Mouse (Mus musculus) G1E (cell line): ENCODE results near the gene Pde8b. TPM values are rescaled to one million over a fixed set of nuclear protein-coding genes. Genes with fewer than 3 reads are reported as not detected.

Experiments used
- ATAC-seq: 2 replicates; pipeline ENCODE4 v1.8.0; 2016; ENCODE audit warnings: mild to moderate bottlenecking; ENCODE audit not compliant: insufficient number of reproducible peaks, poor library complexity, low FRiP score, severe bottlenecking; ENCODE audit errors: extremely low read depth
- DNase-seq: peaks from one replicate; pipeline ENCODE4 v3.0.0; 2012; ENCODE audit warnings: low spot score
- H3K27me3 ChIP-seq: 2 replicates; pipeline ENCODE4 v1.6.1; 2012; ENCODE audit warnings: mild to moderate bottlenecking, low read length, inconsistent platforms; ENCODE audit not compliant: insufficient read depth
- H3K36me3 ChIP-seq: replicated peaks from 2 replicates; pipeline ENCODE3; 2012; ENCODE audit warnings: mild to moderate bottlenecking, inconsistent platforms
- H3K4me1 ChIP-seq: 2 replicates; pipeline ENCODE4 v1.6.1; 2012; ENCODE audit warnings: low read depth, low read length, inconsistent platforms, mixed read lengths; ENCODE audit not compliant: insufficient read depth
- H3K4me3 ChIP-seq: 2 replicates; pipeline ENCODE4 v1.5.1; 2012; ENCODE audit warnings: low read depth, mild to moderate bottlenecking, inconsistent platforms, low read length, moderate library complexity, mixed read lengths
- H3K9me3 ChIP-seq: replicated peaks from 2 replicates; pipeline ENCODE4 v1.6.1; 2012; ENCODE audit warnings: inconsistent platforms
- CTCF ChIP-seq: IDR thresholded peaks from 2 replicates; pipeline ENCODE4 v1.5.1; 2012; ENCODE audit warnings: low read depth, low read length, inconsistent platforms, mixed read lengths
- GATA1 ChIP-seq: IDR thresholded peaks from 2 replicates; pipeline ENCODE4 v1.6.1; 2012; ENCODE audit warnings: borderline replicate concordance, low read length, inconsistent platforms, mixed read lengths
- GATA2 ChIP-seq: IDR thresholded peaks from 2 replicates; pipeline ENCODE4 v1.6.1; 2012; ENCODE audit warnings: low read depth, low read length, inconsistent platforms, borderline replicate concordance
- POLR2AphosphoS5 ChIP-seq: IDR thresholded peaks from 2 replicates; pipeline ENCODE4 v1.6.1; 2012; ENCODE audit warnings: low read depth, low read length, inconsistent platforms; ENCODE audit not compliant: insufficient replicate concordance
- TAL1 ChIP-seq: conservative IDR thresholded peaks from 2 replicates; pipeline ENCODE4 v1.6.1; 2012; ENCODE audit warnings: low read depth, low read length, inconsistent platforms, mixed read lengths
- polyA plus RNA-seq: library from polyadenylated mRNA; stranded (reverse); fragments of >175 nt; gene quantifications from 2 replicates; pipeline ENCODE4 v1.2.3, GENCODE M21; 2012
- total RNA-seq, 2 experiments: library from RNA; stranded (forward) in 1 of 2; stranded (reverse) in 1 of 2; fragments of 200-1000 nt in 1 of 2; fragments of >200 nt in 1 of 2; fragmentation: Nextera tagmentation in 1 of 2; gene quantifications; 2 replicates each; pipeline ENCODE4 v1.2.3; 2014 to 2017

Gene Pde8b
- total and polyA plus RNA-seq, 3 experiments, result 0.22 TPM; not detected in 2

- H3K27me3 ChIP-seq, result peaks cover 27% of the 10 kb centered on the region
- no peaks in the 10 kb centered on the region for H3K36me3 ChIP-seq
- TF ChIP-seq TAL1, result no peak
- TF ChIP-seq GATA1, result no peak
- no peak for TF ChIP-seq GATA2
- TF ChIP-seq CTCF, result no peak
- TF ChIP-seq POLR2AphosphoS5, result no peak
- no peak for ATAC-seq
- no peak overlapping the region for H3K4me3 ChIP-seq
- no peaks in the 10 kb centered on the region for H3K4me1 ChIP-seq
- DNase-seq, result no peak
- no peaks in the 10 kb centered on the region for H3K9me3 ChIP-seq
These were observed 158.3 kb downstream of the Pde8b start for GRCm38 (mm10) chr13:95091546-95092445.

DNA sequence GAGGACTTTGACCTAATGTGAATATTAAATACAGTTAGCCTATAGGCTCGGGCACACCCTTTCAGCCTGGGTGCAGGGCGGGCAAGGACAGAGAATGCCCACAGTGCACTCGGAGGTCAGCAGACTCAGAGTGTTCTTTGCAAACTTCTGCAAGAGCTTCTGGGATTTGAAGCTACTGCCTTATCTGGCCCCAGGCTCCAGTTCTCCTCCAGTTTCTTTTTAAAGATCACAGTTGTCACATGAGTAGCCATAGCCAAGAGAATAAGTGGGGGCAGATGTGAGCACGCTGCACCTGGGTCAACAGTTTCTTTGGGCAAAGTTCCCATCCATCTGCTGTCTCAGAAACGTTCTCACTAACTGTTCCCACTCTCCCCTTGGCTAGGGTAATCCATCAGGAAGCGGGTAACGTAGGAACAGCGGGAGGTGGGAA is 162.8 kb downstream of the Pde8b start:
- H3K4me1 ChIP-seq, result no peaks in the 10 kb centered on the region
- TF ChIP-seq POLR2AphosphoS5 (no peak), GATA1 (no peak), TAL1 (no peak), CTCF (no peak), GATA2 (no peak)
- DNase-seq (no peak), ATAC-seq (no peak)
- peaks cover 28% of the 10 kb centered on the region for H3K27me3 ChIP-seq
- no peaks in the 10 kb centered on the region for H3K9me3 ChIP-seq
- H3K36me3 ChIP-seq, result no peaks in the 10 kb centered on the region
- no peak overlapping the region for H3K4me3 ChIP-seq

DNA sequence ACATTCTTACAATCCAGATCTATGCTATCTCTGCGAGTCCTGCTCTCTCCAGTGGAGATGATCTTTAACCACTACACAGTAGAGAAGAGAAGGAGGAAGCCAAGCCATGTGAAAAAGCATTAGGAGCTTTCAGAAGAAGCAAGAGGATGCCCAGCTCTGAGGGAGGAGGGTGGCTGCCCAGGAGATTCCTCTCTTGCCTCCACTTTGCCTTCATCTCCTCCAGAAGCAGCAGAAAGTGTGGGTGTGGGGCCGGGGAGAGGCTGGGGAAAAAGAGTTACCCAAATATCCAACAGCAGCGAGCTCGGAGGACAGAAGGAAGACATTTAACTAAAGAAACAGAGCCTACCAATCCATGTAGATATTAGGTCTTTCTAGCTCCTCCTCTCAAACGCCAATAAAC is 164.1 kb downstream of the Pde8b start:
- Histone ChIP-seq H3K36me3 (no peaks in the 10 kb centered on the region), H3K27me3 (peaks cover 22% of the 10 kb centered on the region), H3K4me1 (no peaks in the 10 kb centered on the region), H3K4me3 (no peak overlapping the region), H3K9me3 (no peaks in the 10 kb centered on the region)
- DNase-seq (no peak), ATAC-seq (no peak)
- TF ChIP-seq GATA1 (no peak), GATA2 (no peak), CTCF (no peak), POLR2AphosphoS5 (no peak), TAL1 (no peak)

GRCm38 (mm10) chr13:95082611-95083010 is 167.5 kb downstream of the Pde8b start:
- H3K4me3 ChIP-seq, result no peak overlapping the region
- H3K4me1 ChIP-seq, result no peaks in the 10 kb centered on the region
- H3K9me3 ChIP-seq, result no peaks in the 10 kb centered on the region
- ATAC-seq (no peak), DNase-seq (no peak)
- H3K36me3 ChIP-seq, result no peaks in the 10 kb centered on the region
- TF ChIP-seq GATA2, result no peak
- H3K27me3 ChIP-seq, result peaks cover 20% of the 10 kb centered on the region

DNA sequence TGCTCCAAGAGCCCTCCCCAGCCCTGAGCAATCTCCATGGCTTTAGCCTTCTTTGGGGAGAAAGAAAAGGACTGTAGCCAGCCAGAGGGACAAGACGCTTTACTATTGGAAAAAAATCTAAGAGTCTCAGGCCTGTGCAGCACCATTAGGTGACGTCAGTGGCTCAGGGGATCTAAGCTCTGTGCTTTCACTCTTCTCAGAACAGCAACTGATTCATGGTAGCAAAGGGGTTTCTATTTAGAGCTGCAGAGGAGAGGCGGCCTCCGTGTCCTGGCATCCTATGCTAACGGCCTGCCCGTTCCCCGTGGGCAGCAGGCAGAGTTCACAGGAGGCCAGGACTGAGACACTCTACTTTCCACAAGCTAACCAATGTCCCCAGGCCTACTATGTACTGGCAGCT is 169.1 kb downstream of the Pde8b start:
- no peak for TF ChIP-seq CTCF
- TF ChIP-seq GATA1, result no peak
- TF ChIP-seq GATA2, result no peak
- TF ChIP-seq POLR2AphosphoS5, result no peak
- no peak for TF ChIP-seq TAL1
- Histone ChIP-seq H3K36me3 (no peaks in the 10 kb centered on the region), H3K4me3 (no peak overlapping the region), H3K27me3 (peaks cover 19% of the 10 kb centered on the region), H3K4me1 (no peaks in the 10 kb centered on the region), H3K9me3 (no peaks in the 10 kb centered on the region)
- DNase-seq, result no peak
- ATAC-seq, result no peak

DNA sequence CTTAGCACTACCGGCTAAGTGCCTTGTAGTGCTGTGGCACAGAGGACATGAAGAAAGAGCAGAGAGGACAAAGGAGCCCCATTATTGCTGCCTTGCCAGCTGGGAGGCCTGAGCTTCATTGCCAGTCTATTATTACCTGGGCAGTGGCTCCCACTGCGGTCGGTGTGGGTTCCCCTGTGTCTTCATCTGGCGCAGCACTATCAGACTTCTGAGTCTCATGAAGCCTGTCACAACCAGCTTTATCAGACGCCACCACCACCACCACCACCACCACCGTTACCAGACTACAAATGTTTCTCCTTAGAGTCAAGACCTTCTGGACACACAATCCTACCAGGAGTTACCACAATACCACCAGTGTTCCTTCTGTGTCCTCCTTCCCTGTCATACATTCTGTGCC is 171.6 kb downstream of the Pde8b start:
- ATAC-seq, result no peak

More for the DNA sequence above, 171.6 kb downstream of the Pde8b start:
- no peak for TF ChIP-seq GATA1
- no peak for TF ChIP-seq POLR2AphosphoS5
- TF ChIP-seq TAL1, result no peak
- TF ChIP-seq CTCF, result no peak
- no peak for TF ChIP-seq GATA2
- DNase-seq, result no peak
- Histone ChIP-seq H3K4me1 (no peaks in the 10 kb centered on the region), H3K36me3 (no peaks in the 10 kb centered on the region), H3K9me3 (no peaks in the 10 kb centered on the region), H3K4me3 (no peak overlapping the region), H3K27me3 (peaks cover 33% of the 10 kb centered on the region)
